Mouse (Mus musculus): ENCODE results near the gene Mecom. TPM values are rescaled to one million over a fixed set of nuclear protein-coding genes. Genes with fewer than 3 reads are reported as not detected.

The Mecom gene
- polyA plus RNA-seq, 1 experiment, result not detected

DNA sequence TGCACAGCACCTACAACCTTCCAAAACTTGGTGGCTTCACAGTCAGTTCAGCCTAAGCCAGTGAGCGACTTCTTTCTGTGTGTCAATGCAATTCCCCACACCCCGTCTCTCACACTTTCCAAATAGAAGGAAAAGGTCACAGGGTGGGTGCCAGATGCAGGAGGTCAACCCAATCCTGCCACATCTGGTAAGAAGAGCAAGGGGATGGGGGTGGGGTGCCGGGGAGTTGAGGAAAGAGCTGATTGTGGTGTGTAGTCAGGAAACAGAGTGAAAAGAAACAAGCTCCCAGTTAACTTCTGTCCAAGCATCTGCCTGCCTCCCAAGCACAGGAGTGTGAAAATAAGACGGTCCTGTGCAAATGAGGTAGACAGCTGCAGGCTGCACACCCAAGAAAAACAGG lies 408.1 kb downstream of the Mecom start:
- H3K4me3 ChIP-seq (replicated peaks), result no peak overlapping the region
- H3K9me3 ChIP-seq, result no peaks in the 10 kb centered on the region
- no peak for TF ChIP-seq GATA1 (IDR thresholded peaks at IDR 0.05; ENCODE audit: borderline replicate concordance, low read length)
- TF ChIP-seq FLI1 (IDR thresholded peaks at IDR 0.05; ENCODE audit: low read length), result no peak
- no peaks in the 10 kb centered on the region for H3K27me3 ChIP-seq (replicated peaks)
- no peaks in the 10 kb centered on the region for H3K36me3 ChIP-seq (replicated peaks; ENCODE audit: low read length)
- H3K4me1 ChIP-seq, result peaks cover 5% of the 10 kb centered on the region; the same call in 1 of the 2 replicates

DNA sequence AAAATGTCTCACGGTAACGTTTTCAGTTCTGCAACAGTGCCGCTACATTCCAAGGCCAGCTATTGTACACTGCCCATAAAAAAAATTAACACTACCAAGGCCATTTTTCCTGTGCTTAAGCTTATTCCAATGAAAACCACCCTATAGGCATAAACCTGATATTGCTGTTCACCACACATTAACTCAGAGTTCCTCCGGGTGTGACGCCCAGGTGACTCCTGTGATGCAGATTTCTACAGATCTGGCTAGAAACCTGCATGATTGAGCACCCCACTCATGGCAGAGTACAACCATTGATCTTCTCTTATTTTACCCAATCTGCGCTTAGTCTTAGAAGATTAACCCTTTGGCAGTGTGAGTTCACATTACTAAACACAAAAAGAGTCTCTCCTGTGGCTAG lies 409.2 kb downstream of the Mecom start:
- no peaks in the 10 kb centered on the region for H3K9me3 ChIP-seq
- H3K36me3 ChIP-seq (replicated peaks; ENCODE audit: low read length), result no peaks in the 10 kb centered on the region
- no peak overlapping the region for H3K4me3 ChIP-seq (replicated peaks)
- H3K4me1 ChIP-seq, result peaks cover 5% of the 10 kb centered on the region; the same call in 1 of the 2 replicates
- no peaks in the 10 kb centered on the region for H3K27me3 ChIP-seq (replicated peaks)
- no peak for TF ChIP-seq GATA1 (IDR thresholded peaks at IDR 0.05; ENCODE audit: borderline replicate concordance, low read length)
- no peak for TF ChIP-seq FLI1 (IDR thresholded peaks at IDR 0.05; ENCODE audit: low read length)

DNA sequence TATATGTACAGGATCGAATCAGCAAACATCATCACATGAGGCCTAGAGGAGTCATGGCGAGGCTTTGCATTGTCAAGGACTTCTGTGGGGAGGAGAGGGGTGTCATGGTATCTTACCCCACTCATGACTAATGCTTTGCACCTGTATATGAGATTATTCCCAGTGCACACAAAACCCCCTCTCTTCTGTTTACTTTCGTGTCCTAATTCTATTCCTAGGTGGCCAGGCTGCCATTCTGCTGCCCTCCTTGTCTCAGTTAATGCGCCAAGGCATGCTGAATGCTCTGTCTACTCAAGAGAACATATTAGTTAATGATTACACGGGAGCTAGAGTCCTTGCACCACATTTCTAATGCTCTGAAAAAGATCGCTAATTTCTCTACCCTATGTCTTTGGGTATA lies 412.0 kb downstream of the Mecom start:
- Histone ChIP-seq H3K27me3 (replicated peaks) (no peaks in the 10 kb centered on the region), H3K4me1 (peaks cover 5% of the 10 kb centered on the region; the same call in 1 of the 2 replicates), H3K36me3 (replicated peaks; ENCODE audit: low read length) (no peaks in the 10 kb centered on the region), H3K4me3 (replicated peaks) (no peak overlapping the region), H3K9me3 (no peaks in the 10 kb centered on the region)
- no peak for TF ChIP-seq FLI1 (IDR thresholded peaks at IDR 0.05; ENCODE audit: low read length)
- no peak for TF ChIP-seq GATA1 (IDR thresholded peaks at IDR 0.05; ENCODE audit: borderline replicate concordance, low read length)

DNA sequence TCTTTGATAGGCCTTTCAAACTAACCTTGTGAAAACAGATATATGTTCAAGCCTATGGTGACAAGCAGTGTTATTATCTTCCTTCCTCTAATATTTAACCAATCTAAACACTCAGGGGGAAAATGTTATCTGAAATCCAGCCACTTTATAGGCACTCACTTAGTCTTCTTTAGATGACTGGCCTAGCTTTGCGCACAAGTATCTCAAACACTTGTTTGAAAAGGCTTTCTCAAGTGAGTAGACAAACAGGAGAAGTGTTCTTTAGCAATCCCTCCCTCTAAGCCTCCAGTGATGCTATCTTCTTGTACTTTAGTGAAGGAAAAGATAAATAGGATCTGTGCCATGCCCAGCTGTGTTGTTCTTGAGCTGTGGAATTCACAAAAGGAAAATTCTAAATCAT lies 412.7 kb downstream of the Mecom start:
- H3K36me3 ChIP-seq (replicated peaks; ENCODE audit: low read length), result no peaks in the 10 kb centered on the region
- no peak overlapping the region for H3K4me3 ChIP-seq (replicated peaks)
- no peaks in the 10 kb centered on the region for H3K9me3 ChIP-seq
- H3K4me1 ChIP-seq, result no peaks in the 10 kb centered on the region
- TF ChIP-seq FLI1 (IDR thresholded peaks at IDR 0.05; ENCODE audit: low read length), result no peak
- no peak for TF ChIP-seq GATA1 (IDR thresholded peaks at IDR 0.05; ENCODE audit: borderline replicate concordance, low read length)
- H3K27me3 ChIP-seq (replicated peaks), result no peaks in the 10 kb centered on the region

DNA sequence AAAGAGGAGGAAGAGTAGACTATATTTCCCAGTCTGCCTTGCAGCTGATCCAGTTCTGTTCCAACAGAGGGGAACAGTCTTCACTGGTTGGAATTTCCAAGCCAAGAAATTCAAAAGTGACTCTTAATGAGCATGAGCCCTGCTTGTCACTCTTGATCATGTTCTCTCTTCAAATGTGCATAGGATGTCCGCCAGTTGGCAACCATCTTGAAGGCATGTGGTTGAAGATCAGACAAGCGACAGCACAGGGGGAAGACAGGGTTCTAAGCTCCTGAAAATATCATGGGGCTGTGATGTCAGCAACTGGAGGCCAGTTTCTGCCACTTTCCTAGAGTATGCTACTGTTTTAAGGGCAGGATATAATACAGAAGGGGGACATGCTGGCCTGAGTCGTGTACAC lies 414.8 kb downstream of the Mecom start:
- H3K9me3 ChIP-seq, result no peaks in the 10 kb centered on the region

DNA sequence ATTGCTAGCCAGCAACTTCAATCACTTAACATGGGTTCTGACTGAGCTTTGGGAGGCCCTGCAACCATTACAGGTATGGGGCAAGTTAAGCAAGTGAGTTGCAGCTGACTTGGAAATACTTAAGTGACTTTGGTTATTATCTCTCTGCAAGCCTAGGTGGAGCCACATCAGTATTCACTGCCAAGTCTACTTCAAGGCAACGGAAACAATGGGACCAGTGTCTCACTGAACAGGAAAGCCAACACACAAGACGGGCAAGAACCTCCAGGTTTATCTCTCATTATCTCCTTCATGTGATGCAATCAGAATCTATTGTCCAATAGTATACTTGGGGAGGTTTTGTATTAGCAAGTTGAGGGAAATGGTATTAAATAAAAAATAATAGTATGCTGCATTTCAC lies 415.4 kb downstream of the Mecom start:
- Histone ChIP-seq H3K4me3 (replicated peaks) (no peak overlapping the region), H3K4me1 (no peaks in the 10 kb centered on the region), H3K27me3 (replicated peaks) (no peaks in the 10 kb centered on the region), H3K36me3 (replicated peaks; ENCODE audit: low read length) (no peaks in the 10 kb centered on the region), H3K9me3 (no peaks in the 10 kb centered on the region)
- no peak for TF ChIP-seq GATA1 (IDR thresholded peaks at IDR 0.05; ENCODE audit: borderline replicate concordance, low read length)
- TF ChIP-seq FLI1 (IDR thresholded peaks at IDR 0.05; ENCODE audit: low read length), result no peak

More for the DNA sequence above, 414.8 kb downstream of the Mecom start:
- TF ChIP-seq GATA1 (IDR thresholded peaks at IDR 0.05; ENCODE audit: borderline replicate concordance, low read length), result no peak
- TF ChIP-seq FLI1 (IDR thresholded peaks at IDR 0.05; ENCODE audit: low read length), result no peak
- H3K4me1 ChIP-seq, result no peaks in the 10 kb centered on the region
- H3K36me3 ChIP-seq (replicated peaks; ENCODE audit: low read length), result no peaks in the 10 kb centered on the region
- no peak overlapping the region for H3K4me3 ChIP-seq (replicated peaks)
- H3K27me3 ChIP-seq (replicated peaks), result no peaks in the 10 kb centered on the region

DNA sequence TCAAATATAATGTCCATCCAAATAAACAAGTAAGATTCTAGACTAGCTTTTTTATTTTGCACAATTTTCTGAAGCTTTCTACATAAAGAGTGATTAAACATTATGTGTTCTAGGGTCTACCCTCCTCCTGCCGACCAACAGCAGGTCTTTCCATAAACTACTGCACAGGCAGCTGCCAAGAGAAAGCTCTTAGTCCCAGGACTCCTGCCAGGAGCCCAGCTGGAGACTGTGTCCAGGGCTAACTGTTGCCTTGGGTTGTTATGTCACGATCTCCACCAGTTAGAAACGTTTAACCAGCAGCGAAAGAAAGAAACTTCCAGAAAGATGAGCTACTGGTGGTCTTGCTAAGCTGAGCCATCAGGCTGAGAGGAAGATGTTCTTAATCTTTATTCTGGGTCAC lies 417.3 kb downstream of the Mecom start:
- H3K4me1 ChIP-seq, result no peaks in the 10 kb centered on the region
- TF ChIP-seq FLI1 (IDR thresholded peaks at IDR 0.05; ENCODE audit: low read length), result no peak
- TF ChIP-seq GATA1 (IDR thresholded peaks at IDR 0.05; ENCODE audit: borderline replicate concordance, low read length), result no peak
- no peaks in the 10 kb centered on the region for H3K27me3 ChIP-seq (replicated peaks)
- H3K36me3 ChIP-seq (replicated peaks; ENCODE audit: low read length), result no peaks in the 10 kb centered on the region
- H3K9me3 ChIP-seq, result no peaks in the 10 kb centered on the region
- no peak overlapping the region for H3K4me3 ChIP-seq (replicated peaks)

DNA sequence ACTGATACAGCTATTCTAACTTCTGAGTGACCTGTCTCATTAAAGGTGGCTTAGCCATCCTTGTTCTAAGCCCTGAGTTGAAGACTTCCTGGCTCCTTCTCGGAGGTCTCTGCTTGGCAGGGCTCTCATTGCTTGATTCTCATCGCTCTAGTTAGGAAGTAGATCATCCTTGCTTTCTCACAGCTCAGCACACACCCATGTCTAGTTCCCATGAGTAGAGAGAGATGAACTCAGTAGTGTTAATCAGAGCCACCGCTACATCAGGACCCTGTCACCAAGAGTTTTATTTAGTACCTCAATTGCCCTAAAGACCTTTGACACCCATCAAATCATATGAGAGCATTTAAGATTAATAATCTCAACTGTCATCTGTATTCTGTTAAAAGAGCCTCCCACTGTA lies 425.2 kb downstream of the Mecom start:
- no peak for TF ChIP-seq GATA1 (IDR thresholded peaks at IDR 0.05; ENCODE audit: borderline replicate concordance, low read length)
- no peak for TF ChIP-seq FLI1 (IDR thresholded peaks at IDR 0.05; ENCODE audit: low read length)
- no peak overlapping the region for H3K4me3 ChIP-seq (replicated peaks)
- H3K4me1 ChIP-seq, result no peaks in the 10 kb centered on the region
- no peaks in the 10 kb centered on the region for H3K36me3 ChIP-seq (replicated peaks; ENCODE audit: low read length)
- H3K9me3 ChIP-seq, result no peaks in the 10 kb centered on the region
- no peaks in the 10 kb centered on the region for H3K27me3 ChIP-seq (replicated peaks)

DNA sequence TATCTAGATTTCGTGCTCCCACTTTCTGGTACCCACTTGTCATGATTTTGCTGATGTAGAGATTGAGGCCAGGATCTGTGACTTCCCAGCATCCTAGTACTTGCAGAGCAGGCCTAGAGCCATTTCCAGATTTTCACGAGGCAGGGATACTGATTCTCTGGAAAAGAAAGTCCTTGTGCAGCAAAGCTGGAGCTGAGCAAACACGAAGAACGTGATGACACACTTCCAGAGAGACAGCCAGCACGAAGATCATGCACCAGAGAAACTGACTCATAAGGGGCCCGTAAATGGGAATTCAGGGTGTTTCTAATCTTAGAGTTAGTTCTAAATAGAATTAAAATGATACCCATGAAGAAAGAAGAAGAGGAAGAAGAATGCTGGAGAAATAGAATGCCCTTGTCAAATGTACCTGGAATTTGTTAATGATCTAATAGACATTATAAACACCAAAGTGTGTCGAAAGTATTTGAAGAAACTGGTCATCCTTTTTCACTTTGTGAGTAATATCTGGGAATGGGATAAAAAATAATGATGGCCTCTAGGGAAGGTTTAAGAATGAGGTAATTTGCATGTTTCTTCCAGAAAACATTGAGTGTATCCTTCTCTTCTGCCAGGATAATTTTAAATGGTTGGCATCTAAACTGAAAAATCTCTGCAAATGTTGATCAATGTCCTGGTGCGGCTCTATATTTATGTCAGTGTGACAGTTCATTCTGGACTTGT lies 426.9 kb downstream of the Mecom start:
- Histone ChIP-seq H3K36me3 (replicated peaks; ENCODE audit: low read length) (no peaks in the 10 kb centered on the region), H3K4me1 (no peaks in the 10 kb centered on the region), H3K27me3 (replicated peaks) (no peaks in the 10 kb centered on the region), H3K4me3 (replicated peaks) (no peak overlapping the region), H3K9me3 (no peaks in the 10 kb centered on the region)
- no peak for TF ChIP-seq GATA1 (IDR thresholded peaks at IDR 0.05; ENCODE audit: borderline replicate concordance, low read length)
- TF ChIP-seq FLI1 (IDR thresholded peaks at IDR 0.05; ENCODE audit: low read length), result no peak

DNA sequence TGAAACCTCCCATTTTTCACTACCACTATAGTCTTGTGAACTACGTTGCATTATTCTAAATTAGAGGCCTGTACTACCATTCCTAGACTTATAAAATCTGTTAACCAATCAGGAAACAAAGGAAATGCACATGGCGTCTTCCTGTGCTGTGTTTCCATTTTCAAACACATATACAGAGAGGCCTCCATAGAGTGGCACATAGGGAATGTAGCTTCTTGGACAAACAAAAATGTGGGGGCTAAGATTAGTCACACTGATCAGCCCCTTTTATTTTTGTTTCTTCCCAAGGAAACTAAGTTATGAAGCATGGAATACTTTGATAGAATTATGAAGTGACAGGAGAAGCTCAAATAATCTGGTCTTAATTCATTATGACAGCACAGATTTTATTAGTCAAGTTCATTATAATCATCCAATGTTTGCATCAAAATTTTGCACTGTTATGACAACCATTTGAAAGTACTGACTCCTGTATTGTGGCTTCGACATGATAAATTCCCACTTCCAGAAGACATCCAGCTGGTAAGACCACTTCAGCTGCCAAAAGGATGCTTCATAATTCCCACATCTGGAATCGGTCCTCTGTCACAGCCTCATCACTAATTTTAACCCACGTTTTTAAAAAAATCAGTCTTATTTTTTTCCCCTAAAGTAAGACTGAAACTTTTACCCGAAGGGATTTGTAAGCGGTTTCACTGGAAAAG lies 429.1 kb downstream of the Mecom start:
- Histone ChIP-seq H3K36me3 (replicated peaks; ENCODE audit: low read length) (no peaks in the 10 kb centered on the region), H3K4me1 (no peaks in the 10 kb centered on the region), H3K27me3 (replicated peaks) (no peaks in the 10 kb centered on the region), H3K4me3 (replicated peaks) (no peak overlapping the region), H3K9me3 (no peaks in the 10 kb centered on the region)
- no peak for TF ChIP-seq FLI1 (IDR thresholded peaks at IDR 0.05; ENCODE audit: low read length)
- no peak for TF ChIP-seq GATA1 (IDR thresholded peaks at IDR 0.05; ENCODE audit: borderline replicate concordance, low read length)
